Mouse (Mus musculus) left cerebral cortex, adult 11 months (tissue): ENCODE results near the gene Krt33b.

Experiments
- DNase-seq: peaks from one replicate; pipeline ENCODE4 v3.0.0; 2022; ENCODE audit warnings: low spot score

Krt33b gene

DNA sequence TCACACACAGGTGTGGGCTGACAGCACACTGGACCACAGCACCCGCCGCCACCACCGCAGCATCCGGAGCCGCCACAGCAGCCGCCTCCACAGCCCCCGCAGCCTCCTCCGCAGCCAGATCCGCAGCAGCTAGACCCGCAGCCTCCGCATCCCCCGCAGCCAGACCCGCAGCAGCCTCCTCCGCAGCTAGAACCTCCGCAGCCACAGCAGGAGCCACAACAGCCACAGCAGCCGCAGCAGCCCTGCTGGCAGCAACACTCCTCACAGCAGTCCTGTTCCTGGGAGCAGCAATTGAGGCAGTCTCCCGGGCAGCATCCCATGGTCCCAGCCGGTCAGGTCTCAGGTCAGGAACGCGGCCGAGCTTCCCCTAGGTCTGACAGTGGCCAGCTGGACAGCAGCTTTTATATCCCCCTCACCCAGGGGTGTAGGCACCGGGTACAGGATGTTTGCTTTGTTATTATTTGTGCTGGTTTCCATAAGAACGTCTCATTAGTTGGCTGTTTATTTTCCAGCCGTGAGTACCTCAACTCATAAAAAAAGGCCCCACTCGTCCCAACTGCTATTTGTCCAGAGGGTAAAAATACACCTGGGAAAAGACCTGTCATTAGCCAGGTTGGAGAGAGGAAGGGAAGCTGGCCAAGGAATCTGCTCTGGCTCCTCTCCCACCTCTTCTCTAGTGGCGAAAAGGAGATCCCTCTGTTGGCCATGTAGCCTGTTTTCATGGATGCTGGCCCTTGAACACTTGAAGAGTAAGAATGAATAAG is 35.9 kb downstream of the Krt33b start, which contains the start of gene Krtap17-1:
TSS of gene Krtap17-1 (minus strand) at position 375 of the 764 bp plus-strand sequence.
- no peak for DNase-seq

- no peak for DNase-seq
Measured at GRCm38 (mm10) chr11:99990571-99990970, 39.1 kb downstream of the Krt33b start.

DNA sequence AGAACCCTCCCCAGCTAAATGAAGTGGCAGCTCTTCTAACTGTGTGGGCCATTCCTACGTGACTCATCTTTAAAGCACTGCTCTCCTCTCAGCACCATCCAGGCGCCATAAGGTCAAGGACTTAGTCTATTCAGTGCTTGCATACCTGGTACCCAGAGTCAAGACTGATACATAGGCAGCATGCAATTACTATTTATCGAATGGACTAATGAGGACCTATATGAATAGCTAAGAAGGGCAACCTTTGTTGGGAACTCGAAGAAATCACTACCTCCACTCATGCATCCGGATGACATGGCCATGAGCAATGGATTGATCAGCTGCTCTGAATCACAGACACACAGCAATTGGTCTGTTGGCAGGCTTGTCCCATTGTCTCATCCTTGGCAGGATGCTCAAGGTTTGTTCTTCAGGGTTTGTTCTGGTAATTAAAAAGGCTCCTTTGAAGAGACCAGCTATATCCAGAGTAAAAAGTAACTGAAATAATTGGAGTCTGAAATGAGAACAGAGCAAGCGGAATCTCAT is 39.7 kb downstream of the Krt33b start:
- no peak for DNase-seq

GRCm38 (mm10) chr11:99988530-99988929 is 41.1 kb downstream of the Krt33b start:
- DNase-seq, result no peak

DNA sequence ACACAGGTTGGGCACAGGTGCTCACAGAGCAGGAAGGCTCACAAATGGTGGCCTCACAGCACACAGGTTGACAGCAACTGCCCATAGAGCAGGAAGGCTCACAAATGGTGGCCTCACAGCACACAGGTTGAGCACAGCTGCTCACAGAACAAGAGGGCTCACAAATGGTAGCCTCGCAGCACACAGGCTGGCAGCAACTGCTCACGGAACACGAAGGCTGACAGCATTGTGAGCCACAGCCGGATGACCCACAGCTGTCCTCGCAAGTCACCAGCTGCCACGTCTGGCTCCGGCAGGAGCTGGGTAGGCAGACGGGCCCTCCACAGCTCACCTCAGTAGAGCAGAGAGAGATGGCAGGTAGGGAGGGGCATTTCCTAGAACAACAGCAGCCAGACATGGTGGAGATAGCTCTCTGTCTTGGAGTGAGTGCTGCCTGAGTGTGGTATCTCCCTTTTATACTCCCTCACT is 43.5 kb downstream of the Krt33b start, which contains the start of gene Krtap16-1:
TSS of gene Krtap16-1 (minus strand) at position 418 of the 468 bp plus-strand sequence.
- no peak for DNase-seq

DNA sequence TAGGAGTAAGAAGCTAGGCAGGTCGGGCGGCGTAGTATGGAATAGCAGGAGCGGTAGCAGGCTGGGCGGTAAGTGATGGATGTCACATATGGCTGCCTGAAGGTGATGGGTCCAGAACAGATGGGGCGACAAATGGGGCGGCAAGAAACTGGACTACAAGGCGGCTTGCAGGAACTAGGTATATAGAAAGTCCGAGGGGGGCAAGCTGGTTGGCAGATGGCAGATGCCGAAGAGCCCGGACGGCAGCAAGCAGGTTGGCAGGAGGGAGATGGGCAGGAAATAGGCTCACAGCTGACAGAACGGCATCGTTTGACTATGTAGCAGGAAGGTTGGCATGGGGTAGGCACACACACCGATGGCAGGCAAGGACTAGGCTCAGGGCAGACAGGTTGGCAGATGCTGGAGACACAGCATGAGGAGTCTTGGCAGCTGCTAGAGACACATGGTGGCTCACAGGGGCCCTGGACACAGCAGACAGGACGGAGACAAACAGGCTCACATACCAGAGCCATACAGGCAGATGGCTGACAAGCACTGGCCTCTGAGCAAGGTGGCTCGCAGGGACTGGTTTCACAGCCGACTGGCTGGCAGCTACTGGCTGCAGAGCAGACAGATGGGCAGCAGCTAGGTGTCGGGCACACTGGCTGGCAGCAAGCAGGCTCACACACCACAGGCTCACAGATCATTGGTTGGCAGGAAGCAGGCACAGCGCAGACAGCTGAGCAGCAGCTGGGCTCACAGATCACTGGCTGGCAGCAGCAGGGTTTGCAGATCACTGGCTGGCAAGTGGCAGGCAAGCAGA is 44.2 kb downstream of the Krt33b start:
- peak; percentile 42 for DNase-seq

GRCm38 (mm10) chr11:99983442-99983841 is 46.2 kb downstream of the Krt33b start:
- no peak for DNase-seq

DNA sequence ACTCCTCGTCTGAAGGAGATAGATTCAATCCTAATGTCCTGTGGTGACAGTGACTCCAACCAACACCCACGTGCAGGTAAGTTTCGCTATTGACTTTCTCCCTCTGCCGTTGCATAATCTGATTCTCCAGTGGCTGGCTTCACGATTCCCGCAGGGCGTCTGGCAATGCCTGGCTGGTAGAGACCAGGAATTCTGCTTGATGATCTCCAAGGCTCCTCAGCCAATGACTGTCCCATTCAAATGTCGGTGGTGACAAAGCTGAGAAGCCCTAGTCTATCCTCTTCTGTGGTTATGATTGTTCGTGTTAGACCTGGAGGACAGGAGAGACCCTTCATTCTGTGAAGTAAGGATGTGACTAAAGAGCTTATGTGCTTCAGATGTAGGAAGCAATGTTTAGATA is 46.9 kb downstream of the Krt33b start:
- no peak for DNase-seq

GRCm38 (mm10) chr11:99978953-99979352 is 50.7 kb downstream of the Krt33b start, which contains the start of gene Krtap29-1:
TSS of gene Krtap29-1 (minus strand) at chr11:99979053.
- DNase-seq, result no peak
